Mouse (Mus musculus) liver, embryonic 16.5 days (tissue): ENCODE data around the gene Fam57b. TPM values are rescaled to one million over a fixed set of nuclear protein-coding genes. Genes with fewer than 3 reads are reported as not detected.

ENCODE experiments used
- polyA plus RNA-seq: library from polyadenylated mRNA; unstranded; fragments of >200 nt; fragmentation: Nextera tagmentation; extraction: Ambion mirVana; gene quantifications from 2 replicates; pipeline ENCODE4 v1.2.1, GENCODE M21; 2015

Fam57b gene
- polyA plus RNA-seq, 1 experiment from 2014 or later: not detected

Other genes with a start within 250 kb of the Fam57b start
- 87.8 and 93.1 TPM in 2 replicates for gene Eif3c, start 231.3 kb upstream of the Fam57b start, polyA plus RNA-seq
- 2.3 and 2.4 TPM in 2 replicates for gene Apobr, start 212.7 kb upstream of the Fam57b start, polyA plus RNA-seq
- gene Cln3, start 211.9 kb upstream of the Fam57b start, polyA plus RNA-seq: 11.7 and 11.9 TPM in 2 replicates
- gene Il27, start 202.7 kb upstream of the Fam57b start, polyA plus RNA-seq: 0.09 and 0.27 TPM in 2 replicates
- 4.2 and 5.8 TPM in 2 replicates for gene Nupr1, start 166.8 kb upstream of the Fam57b start, polyA plus RNA-seq
- gene Sgf29, start 148.4 kb upstream of the Fam57b start, polyA plus RNA-seq: 20.8 and 28.6 TPM in 2 replicates
- 69.5 and 88.7 TPM in 2 replicates for gene Sult1a1, start 121.2 kb upstream of the Fam57b start, polyA plus RNA-seq
- gene Bola2, start 102.3 kb upstream of the Fam57b start, polyA plus RNA-seq: 72.6 and 78.4 TPM in 2 replicates
- gene Slx1b, start 101.9 kb upstream of the Fam57b start, polyA plus RNA-seq: 2.4 and 2.8 TPM in 2 replicates
- 98.9 and 105 TPM in 2 replicates for gene Coro1a, start 89.9 kb upstream of the Fam57b start, polyA plus RNA-seq
- 19.6 and 22.3 TPM in 2 replicates for gene Mapk3, start 38.1 kb upstream of the Fam57b start, polyA plus RNA-seq
- gene Gdpd3, start 31.3 kb upstream of the Fam57b start, polyA plus RNA-seq: 0.36 and 0.55 TPM in 2 replicates
- gene Ypel3, start 20.7 kb upstream of the Fam57b start, polyA plus RNA-seq: 102 and 119 TPM in 2 replicates
- gene Tbx6, start 16.2 kb upstream of the Fam57b start, polyA plus RNA-seq: 0.90 and 1.3 TPM in 2 replicates
- 82.2 and 91.1 TPM in 2 replicates for gene Ppp4c, start 5.2 kb upstream of the Fam57b start, polyA plus RNA-seq
- not detected in 2 replicates for gene 4930451I11Rik, start 34.0 kb downstream of the Fam57b start, polyA plus RNA-seq
- not detected in 2 replicates for gene Doc2a, start 49.7 kb downstream of the Fam57b start, polyA plus RNA-seq
- 10.0 and 10.8 TPM in 2 replicates for gene Hirip3, start 64.3 kb downstream of the Fam57b start, polyA plus RNA-seq
- gene Ino80e, start 64.7 kb downstream of the Fam57b start, polyA plus RNA-seq: 25.7 and 26.6 TPM in 2 replicates
- gene Taok2, start 87.0 kb downstream of the Fam57b start, polyA plus RNA-seq: 11.7 and 13.2 TPM in 2 replicates
- 18.7 and 20.0 TPM in 2 replicates for gene Tmem219, start 125.2 kb downstream of the Fam57b start, polyA plus RNA-seq
- gene Kctd13, start 131.2 kb downstream of the Fam57b start, polyA plus RNA-seq: 3.2 and 3.8 TPM in 2 replicates
- gene Asphd1, start 151.9 kb downstream of the Fam57b start, polyA plus RNA-seq: not detected in 2 replicates
- gene Sez6l2, start 152.9 kb downstream of the Fam57b start, polyA plus RNA-seq: 0.15 and 0.19 TPM in 2 replicates
- gene Cdipt, start 178.2 kb downstream of the Fam57b start, polyA plus RNA-seq: 39.5 and 42.6 TPM in 2 replicates
- 0.30 and 0.74 TPM in 2 replicates for gene Cdiptos, start 178.4 kb downstream of the Fam57b start, polyA plus RNA-seq
- gene Mvp, start 217.0 kb downstream of the Fam57b start, polyA plus RNA-seq: 7.7 and 8.9 TPM in 2 replicates
- gene Pagr1b, start 218.8 kb downstream of the Fam57b start, polyA plus RNA-seq: not detected in 2 replicates
- gene Pagr1a, start 219.7 kb downstream of the Fam57b start, polyA plus RNA-seq: 17.2 and 24.3 TPM in 2 replicates
- 10.7 and 17.7 TPM in 2 replicates for gene Gm42742, start 223.4 kb downstream of the Fam57b start, polyA plus RNA-seq
- 0.24 and 0.67 TPM in 2 replicates for gene Prrt2, start 223.5 kb downstream of the Fam57b start, polyA plus RNA-seq
- 19.5 and 20.9 TPM in 2 replicates for gene Maz, start 229.4 kb downstream of the Fam57b start, polyA plus RNA-seq
- gene Kif22, start 244.8 kb downstream of the Fam57b start, polyA plus RNA-seq: 102 and 103 TPM in 2 replicates